Mouse (Mus musculus) small intestine, adult 2 months (tissue): ENCODE data around the gene Ulbp1. TPM values are rescaled to one million over a fixed set of nuclear protein-coding genes. Genes with fewer than 3 reads are reported as not detected.
"Not testable (repeated sequence)": the region's sequence is repeated elsewhere in the genome, so short reads cannot be mapped to it uniquely, and the experiment has no call there.

ENCODE experiments used
- H3K27ac ChIP-seq: fragments of 200-500 bp; 2 replicates; pipeline ENCODE4 v1.5.1; 2012; ENCODE audit warnings: low read depth, low read length, control low read depth, inconsistent platforms; ENCODE audit not compliant: insufficient read depth
- H3K27me3 ChIP-seq: fragments of 200-500 bp; 2 replicates; pipeline ENCODE4 v1.6.1; 2012; ENCODE audit warnings: mild to moderate bottlenecking, moderate library complexity, low read length, inconsistent platforms; ENCODE audit not compliant: control insufficient read depth, insufficient read depth
- H3K36me3 ChIP-seq: fragments of 200-500 bp; 2 replicates; pipeline ENCODE4 v1.6.1; 2012; ENCODE audit warnings: mild to moderate bottlenecking, low read length, control low read depth, inconsistent platforms; ENCODE audit not compliant: control insufficient read depth, insufficient read depth
- H3K4me1 ChIP-seq: fragments of 200-500 bp; 2 replicates; pipeline ENCODE4 v1.6.1; 2012; ENCODE audit warnings: low read length, inconsistent platforms, mixed read lengths; ENCODE audit not compliant: control insufficient read depth, insufficient read depth, insufficient read length
- H3K4me3 ChIP-seq: fragments of 200-500 bp; 2 replicates; pipeline ENCODE4 v1.5.1; 2012; ENCODE audit warnings: low read depth, mild to moderate bottlenecking, control low read depth, inconsistent platforms, low read length, moderate library complexity
- CTCF ChIP-seq: fragments of 200-500 bp; IDR thresholded peaks from 2 replicates; pipeline ENCODE4 v1.5.1; 2012; ENCODE audit warnings: low read depth, mild to moderate bottlenecking, control low read depth, inconsistent platforms, low read length, moderate library complexity, mixed read lengths; ENCODE audit not compliant: insufficient replicate concordance, insufficient read length; ENCODE audit errors: extremely low read depth
- POLR2A ChIP-seq: fragments of 200-500 bp; IDR thresholded peaks from 2 replicates; pipeline ENCODE4 v1.6.1; 2012; ENCODE audit warnings: low read depth, mild to moderate bottlenecking, control low read depth, inconsistent platforms, low read length, moderate library complexity
- WGBS: fragments of 180-500 bp; shearing (Covaris S2); methylation state at CpG from one replicate; pipeline ENCODE4 v1.1.7; 2018; 5-methylcytosine and 5-hydroxymethylcytosine counted together
- polyA plus RNA-seq: library from polyadenylated mRNA; depleted of rRNA; stranded (reverse); fragments of >200 nt; gene quantifications from 2 replicates; pipeline ENCODE4 v1.2.3, GENCODE M21; 2012; rRNA removed

Ulbp1 gene
- polyA plus RNA-seq, result 0.13 and 0.27 TPM in 2 replicates

DNA sequence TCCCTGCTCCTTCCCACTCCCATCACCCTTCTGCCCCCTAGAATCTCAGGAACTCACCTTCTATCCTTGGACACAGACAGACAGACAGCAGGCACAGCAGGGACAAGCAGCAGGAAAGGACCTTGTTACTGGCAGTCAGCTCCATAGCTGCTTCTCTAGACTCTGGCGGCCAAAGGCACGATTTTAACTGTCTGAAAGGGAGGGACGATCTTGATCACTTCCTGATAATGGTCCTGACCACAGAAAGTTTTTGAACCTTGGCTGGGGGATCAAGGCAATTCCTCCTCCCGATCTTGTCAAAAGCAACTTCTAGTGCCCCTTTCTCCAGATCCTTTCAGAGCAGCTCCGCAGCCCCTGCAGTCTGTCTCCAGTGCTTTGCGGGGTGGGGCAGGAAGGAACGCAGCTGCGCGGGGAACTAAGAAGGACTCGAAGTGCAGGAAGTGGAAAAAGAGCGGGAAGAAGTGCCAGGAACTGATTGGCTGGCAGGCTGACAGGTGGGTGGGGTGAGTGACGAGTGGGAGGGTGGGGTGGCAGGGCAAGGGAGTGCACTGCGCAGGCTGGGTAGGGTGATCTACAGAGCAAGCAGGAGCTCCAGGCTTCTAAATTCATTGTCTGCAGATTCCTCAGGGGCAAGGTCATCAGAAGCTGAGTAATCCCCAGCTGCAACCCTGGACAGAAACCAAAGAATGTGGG, at the start of gene Ulbp1:
Gene Ulbp1 (minus strand): TSS at position 442 of the 693 bp plus-strand sequence.
- Histone ChIP-seq H3K27me3 (no peaks in the 10 kb centered on the region), H3K36me3 (no peaks in the 10 kb centered on the region), H3K27ac (no peak within 1 kb of the TSS), H3K4me3 (peak within 1 kb of the TSS; percentile 56), H3K4me1 (no peaks in the 10 kb centered on the region)
- TF ChIP-seq POLR2A (no peak), CTCF (no peak)
- 36% methylated on average over 13 of the region's 13 CpGs for WGBS

DNA sequence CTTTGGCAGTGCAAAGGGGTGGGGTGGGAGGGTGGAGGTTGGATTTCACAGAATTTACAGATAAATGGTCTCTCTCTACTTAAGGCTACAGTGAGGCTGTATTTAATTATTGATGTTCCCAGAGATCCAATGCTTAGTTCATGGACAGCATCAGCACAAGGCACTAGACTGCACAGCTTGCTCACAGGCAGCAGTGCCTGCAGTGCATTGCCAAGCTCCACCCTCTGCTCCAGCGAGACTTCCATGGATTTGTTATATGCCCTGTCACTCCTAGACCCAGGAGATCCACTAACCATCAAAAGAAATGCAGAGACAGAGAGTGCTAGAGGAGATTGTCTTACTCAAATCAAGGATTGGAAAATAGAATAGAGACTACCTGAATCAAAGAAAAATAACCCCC, 24.7 kb upstream of the Ulbp1 start:
- H3K27ac ChIP-seq, H3K36me3 ChIP-seq, H3K4me3 ChIP-seq, H3K27me3 ChIP-seq, H3K4me1 ChIP-seq: not testable (repeated sequence)
- 31% methylated on average over 1 of the region's 1 CpGs for WGBS

DNA sequence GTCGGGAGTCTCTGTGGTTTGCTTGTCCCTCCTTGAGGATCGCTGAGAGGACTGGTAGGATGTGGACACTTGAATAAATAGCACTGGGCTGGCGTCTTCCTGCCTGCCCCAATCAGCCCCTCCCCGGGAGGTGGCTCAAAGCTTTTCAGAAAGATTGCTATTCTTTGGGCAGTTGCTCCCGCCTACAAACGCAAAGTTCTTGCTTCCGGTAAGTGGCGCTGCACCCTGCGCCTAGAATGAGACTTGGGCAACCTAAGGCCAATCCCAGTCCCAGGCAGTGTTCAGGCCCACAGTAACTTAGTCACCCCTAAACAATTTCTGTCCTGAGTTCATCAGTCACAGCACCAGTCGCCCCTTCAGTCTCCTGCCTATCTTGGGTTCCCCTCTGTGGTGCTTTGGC, 18.9 kb upstream of the Ulbp1 start:
- not testable (repeated sequence) for H3K4me3 ChIP-seq, H3K36me3 ChIP-seq, H3K27ac ChIP-seq, H3K27me3 ChIP-seq, H3K4me1 ChIP-seq
- 12% methylated on average over 10 of the region's 10 CpGs for WGBS

DNA sequence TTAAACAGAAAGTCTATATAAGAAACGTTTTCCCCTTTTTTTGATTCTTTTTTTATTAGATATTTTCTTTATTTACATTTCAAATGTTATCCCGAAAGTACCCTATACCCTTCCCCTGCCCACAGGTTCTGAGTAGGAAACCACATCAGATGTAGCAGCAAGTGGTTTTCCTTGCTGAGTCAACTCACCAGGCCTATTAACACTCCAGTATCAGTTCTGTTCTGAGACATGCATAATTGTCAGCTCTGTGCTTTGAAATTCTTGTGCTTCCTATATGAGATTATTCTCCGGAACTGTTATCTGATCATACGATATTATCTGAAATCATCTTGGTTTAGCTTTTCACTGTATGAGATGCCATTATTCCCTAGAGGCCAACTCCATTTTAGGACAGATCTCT, 10.2 kb upstream of the Ulbp1 start:
- H3K27ac ChIP-seq, result no peak overlapping the region
- TF ChIP-seq CTCF (no peak), POLR2A (no peak)
- no peaks in the 10 kb centered on the region for H3K4me1 ChIP-seq
- WGBS, result 56% methylated on average over 4 of the region's 4 CpGs
- H3K36me3 ChIP-seq, result no peaks in the 10 kb centered on the region
- no peak overlapping the region for H3K4me3 ChIP-seq
- no peaks in the 10 kb centered on the region for H3K27me3 ChIP-seq

DNA sequence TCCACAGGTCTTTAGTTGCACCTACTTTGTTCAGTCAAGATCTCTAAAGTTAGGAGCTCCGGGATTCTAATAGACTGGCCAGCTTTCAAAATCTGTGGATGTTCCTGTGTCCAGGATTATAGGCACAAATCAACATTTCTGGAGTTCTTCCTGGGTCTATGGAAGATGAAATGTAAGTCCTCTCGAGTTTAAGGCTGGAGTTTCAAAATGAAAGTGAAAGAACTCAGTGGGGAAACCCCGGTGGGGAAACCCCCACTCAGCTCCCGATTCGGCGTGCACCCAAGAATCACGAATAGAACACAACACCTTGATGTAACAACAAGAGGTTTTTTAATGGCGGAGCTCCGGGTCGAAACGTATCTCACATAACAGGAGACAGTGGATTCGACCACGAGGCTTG, 787 bp upstream of the Ulbp1 start:
- H3K4me3 ChIP-seq, H3K36me3 ChIP-seq: not testable (repeated sequence)
- 63% methylated on average over 7 of the region's 13 CpGs for WGBS

DNA sequence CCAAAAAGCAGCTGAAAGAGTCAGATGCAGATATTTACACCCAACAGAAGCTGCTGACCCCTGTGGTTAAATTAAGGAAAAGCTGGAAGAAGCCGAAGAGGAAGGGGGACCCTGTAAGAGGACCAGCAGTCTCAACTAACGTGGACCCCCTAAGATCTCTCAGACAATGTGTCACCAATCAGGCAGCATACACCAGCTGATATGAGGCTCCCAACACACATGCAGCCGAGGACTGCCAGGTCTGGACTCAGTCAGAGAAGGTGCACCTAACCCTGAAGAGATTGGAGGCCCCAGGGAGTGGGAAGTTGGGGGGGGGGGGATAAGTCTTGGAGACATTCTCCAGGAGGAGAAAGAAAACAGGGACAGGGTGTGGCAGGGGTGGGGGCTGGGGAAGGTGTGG, 1.8 kb downstream of the Ulbp1 start:
- no peak for TF ChIP-seq CTCF
- no peak for TF ChIP-seq POLR2A
- WGBS, result 66% methylated on average over 3 of the region's 3 CpGs
- no peaks in the 10 kb centered on the region for H3K27me3 ChIP-seq
- H3K36me3 ChIP-seq, result no peaks in the 10 kb centered on the region
- H3K27ac ChIP-seq, result no peak overlapping the region
- no peak overlapping the region for H3K4me3 ChIP-seq
- no peaks in the 10 kb centered on the region for H3K4me1 ChIP-seq

More for the DNA sequence above, 787 bp upstream of the Ulbp1 start:
- H3K27me3 ChIP-seq, H3K4me1 ChIP-seq, H3K27ac ChIP-seq: not testable (repeated sequence)

DNA sequence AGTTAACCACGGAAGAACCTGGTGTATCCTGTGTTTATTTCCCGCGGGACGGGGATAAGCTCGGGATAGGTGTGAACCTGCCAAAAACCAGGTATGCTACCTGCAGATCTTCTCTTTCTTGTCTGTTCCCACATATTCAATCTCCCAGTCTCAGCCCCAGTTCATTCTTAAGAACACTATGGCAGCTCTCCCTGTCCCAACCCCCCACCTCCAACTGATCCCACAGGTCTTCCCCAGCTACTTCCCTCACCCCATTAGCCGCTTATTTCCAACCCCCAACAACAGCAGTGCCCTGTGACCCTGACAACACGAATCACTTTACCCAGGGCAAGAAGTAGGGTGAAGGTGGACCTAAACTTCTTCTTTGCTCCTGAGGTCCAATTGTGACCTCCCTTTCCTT, 3.0 kb downstream of the Ulbp1 start:
- no peak overlapping the region for H3K27ac ChIP-seq
- no peaks in the 10 kb centered on the region for H3K4me1 ChIP-seq
- 6% methylated on average over 7 of the region's 7 CpGs for WGBS
- no peaks in the 10 kb centered on the region for H3K27me3 ChIP-seq
- no peak overlapping the region for H3K4me3 ChIP-seq
- TF ChIP-seq POLR2A (no peak), CTCF (no peak)
- H3K36me3 ChIP-seq, result no peaks in the 10 kb centered on the region

DNA sequence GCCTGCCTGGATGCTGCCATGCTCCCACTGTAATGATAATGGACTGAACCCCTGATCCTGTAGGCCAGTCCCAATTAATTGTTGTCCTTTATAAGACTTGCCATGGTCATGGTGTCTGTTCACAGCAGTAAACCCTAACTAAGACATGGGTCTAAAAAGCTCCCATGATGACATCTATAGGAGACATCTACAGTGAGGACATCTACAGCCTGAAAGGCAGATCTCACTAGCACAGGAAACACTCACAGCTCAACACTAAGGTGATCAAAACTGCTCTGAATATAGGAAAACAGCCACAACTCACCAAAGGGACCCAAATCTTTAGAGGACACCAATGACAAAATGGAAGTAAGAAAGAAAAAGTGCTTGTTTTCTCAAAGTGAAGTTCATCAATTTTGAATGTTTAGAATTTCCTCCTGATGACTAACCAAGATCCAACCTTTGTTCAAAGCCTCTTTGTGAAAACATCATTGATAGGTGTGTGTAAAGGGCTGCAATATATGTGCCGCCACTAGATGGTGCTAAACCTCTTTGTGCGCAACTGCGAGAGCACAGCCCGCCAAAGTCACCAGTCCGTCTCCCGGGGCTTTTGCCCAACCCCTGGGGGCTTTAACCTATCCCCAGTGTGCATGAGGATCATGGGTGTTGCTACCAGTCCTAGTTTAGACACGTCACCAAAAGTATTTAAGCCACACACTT, 3.6 kb downstream of the Ulbp1 start:
- H3K36me3 ChIP-seq, H3K27ac ChIP-seq, H3K4me3 ChIP-seq, H3K27me3 ChIP-seq, H3K4me1 ChIP-seq: not testable (repeated sequence)
- WGBS, result under 1% methylated on average over 7 of the region's 7 CpGs
